Mouse (Mus musculus) mature B cell (primary cell): ENCODE results near the gene Poll.

Source experiments
- in situ Hi-C: fragments of 300-500 bp; cut with MboI; formaldehyde crosslinking; loops from 2 replicates; pipeline ENCODE4 v1.14.3; 2019

Poll gene

DNA sequence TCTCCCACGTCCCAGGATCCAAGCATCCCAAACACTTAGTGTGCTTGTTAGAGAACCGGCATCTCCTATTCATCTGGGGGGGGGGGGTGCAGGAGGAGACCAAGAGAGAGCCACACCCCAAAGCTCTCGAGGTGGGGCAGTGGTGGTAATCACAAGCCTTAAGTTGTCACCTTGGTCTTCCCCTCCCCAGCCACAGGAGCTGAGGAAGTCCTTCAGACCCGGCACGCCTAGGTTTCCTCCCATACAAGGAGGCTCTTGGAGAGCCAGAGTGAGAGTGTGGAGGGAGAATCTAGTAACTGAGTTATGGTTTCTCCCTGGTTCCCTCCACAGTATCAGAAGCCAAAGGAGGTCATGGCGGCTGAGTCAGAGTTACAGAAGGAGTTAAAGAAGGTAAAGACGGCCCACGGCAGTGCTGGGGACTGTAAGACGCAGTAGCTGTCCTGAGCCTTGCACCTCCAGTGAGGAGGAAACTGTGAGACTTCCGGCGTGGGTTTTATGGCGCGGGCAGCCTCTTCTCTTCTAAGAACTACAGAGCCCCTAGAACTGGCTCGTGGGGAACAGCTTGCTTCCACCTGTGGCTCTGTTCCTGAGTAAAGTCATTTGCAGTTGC is 16.9 kb upstream of the Poll start:
- in situ Hi-C loops: no loop called here

DNA sequence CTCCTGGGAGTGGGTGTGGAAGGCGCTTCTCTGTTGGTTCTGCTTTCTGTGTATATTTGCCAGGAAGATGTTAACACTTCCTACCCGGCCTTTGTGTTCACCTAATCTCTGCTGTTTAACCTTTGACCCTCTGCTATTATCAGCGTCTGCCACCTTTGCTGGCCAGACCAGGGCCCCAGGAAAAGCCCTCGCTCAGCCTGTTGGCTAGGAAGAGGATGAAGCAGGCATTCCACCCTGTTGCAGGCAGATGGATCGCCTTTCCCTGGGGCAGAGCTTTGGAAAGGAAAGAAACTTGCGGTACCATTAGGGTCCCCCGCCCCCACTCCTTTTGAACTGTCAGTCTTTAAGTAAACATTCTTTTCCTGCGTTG is 15.3 kb upstream of the Poll start:
- in situ Hi-C loops: no loop called here

DNA sequence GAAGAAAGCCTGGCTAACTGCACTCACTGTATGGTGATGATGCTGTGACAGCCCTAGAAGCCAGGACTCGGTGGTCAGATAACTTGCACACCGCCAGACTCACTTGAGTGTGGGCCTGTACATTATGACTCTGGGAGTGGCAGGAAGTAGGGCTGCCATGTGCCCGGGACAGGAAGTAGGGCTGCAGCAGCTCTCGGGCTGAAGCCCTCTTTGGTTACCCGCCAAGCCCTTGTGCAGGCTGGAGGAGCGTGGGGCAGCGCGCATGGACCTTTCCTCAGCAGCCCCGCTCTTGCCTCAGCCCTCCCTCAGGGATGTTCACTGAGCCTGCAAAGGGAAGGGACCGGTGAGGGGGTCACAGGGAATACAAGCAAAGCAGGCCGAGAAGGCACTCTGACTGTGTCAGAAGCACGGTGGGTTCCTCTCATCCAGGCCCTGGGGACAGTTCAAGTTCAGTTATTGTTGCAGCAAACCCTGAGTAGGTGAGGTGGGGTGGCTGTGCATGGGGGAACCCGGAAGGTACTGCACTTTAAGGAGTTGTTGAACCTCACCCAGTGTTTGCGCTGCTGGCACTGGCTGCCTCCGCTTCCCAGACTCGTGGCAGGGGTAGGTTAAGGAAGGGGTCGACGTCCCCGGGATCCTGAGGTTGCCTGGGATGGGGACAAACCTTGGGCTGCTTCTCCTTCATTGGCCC is 14.8 kb upstream of the Poll start:
- in situ Hi-C loops: no loop called here

GRCm38 (mm10) chr19:45574339-45574898 is 14.1 kb upstream of the Poll start:
- in situ Hi-C loops: no loop called here

- in situ Hi-C loops: no loop called here
Measured at GRCm38 (mm10) chr19:45573861-45574267, 13.5 kb upstream of the Poll start.

- in situ Hi-C loops: no loop called here
Measured at GRCm38 (mm10) chr19:45573033-45573432, 12.7 kb upstream of the Poll start.

DNA sequence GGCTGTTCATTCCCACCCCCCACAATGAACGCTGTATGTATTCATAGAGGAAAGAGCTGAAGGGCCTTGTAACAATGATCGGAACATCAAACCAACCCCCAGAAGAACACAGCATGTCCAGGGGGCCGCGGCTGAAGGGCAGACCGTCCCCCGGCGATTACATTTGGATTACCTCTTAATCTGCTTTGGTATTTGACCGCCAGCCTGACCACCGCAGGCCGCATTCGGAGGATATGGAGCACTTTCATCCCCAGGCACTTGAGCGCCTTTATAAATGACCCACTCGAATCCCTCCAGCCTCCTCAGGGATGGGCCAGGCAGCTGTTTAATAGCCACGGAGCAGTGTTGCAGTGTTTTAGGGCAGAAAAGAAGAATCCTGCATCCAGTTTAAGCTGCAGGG is 7.0 kb upstream of the Poll start:
- in situ Hi-C loops: loop anchor here (10.0 kb wide), 1 partner anchor 177 kb away; the partner anchor contains the start of genes Fgf8 and Npm3

DNA sequence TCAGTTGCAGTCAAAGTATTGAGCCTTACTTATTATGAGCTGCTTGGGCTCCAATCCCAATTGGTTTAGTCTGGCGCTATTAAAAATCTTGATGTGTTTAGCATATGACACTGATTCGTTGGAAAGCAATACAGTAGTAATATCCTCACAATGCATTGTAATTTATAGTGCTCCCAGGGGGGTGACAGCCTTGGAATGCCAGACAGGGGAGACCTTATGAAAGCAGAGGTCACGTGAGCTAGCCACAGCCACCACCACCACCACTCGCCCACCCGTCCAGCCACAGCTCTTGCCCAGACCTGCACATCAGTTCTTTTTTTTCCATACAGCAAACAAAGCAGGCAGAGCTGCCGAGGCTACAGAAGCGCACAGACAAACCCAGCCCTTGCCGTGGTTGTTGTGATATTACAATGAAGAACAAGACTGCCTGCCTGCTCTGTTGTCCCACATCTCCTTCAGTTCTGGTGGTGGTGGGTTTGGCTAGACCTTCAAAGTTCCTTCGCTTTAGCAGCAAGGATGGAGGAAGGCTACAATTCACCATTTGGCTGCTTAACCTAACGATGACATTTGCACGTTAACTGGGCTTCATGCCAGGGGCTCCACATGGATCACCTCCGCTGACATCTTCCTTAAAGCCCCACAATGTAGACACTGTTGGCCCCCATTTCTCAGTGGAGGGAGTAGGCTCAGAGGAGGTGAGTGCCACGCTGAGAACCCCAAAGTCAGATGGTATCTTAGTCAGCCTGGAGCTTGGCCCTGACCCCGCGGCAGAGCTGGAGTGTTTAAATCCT is 5.8 kb upstream of the Poll start:
- in situ Hi-C loops: loop anchor here (10.0 kb wide), 1 partner anchor 179 kb away; the partner anchor contains the start of genes Fgf8 and Npm3

GRCm38 (mm10) chr19:45554136-45554535 is 6.2 kb downstream of the Poll start:
- in situ Hi-C loops: no loop called here

- in situ Hi-C loops: no loop called here
Measured at GRCm38 (mm10) chr19:45552187-45552586, 8.1 kb downstream of the Poll start.

GRCm38 (mm10) chr19:45549948-45550347 is 10.4 kb downstream of the Poll start:
- in situ Hi-C loops: loop anchor here (10.0 kb wide), 1 partner anchor 325 kb away; no protein-coding TSS in a partner anchor

DNA sequence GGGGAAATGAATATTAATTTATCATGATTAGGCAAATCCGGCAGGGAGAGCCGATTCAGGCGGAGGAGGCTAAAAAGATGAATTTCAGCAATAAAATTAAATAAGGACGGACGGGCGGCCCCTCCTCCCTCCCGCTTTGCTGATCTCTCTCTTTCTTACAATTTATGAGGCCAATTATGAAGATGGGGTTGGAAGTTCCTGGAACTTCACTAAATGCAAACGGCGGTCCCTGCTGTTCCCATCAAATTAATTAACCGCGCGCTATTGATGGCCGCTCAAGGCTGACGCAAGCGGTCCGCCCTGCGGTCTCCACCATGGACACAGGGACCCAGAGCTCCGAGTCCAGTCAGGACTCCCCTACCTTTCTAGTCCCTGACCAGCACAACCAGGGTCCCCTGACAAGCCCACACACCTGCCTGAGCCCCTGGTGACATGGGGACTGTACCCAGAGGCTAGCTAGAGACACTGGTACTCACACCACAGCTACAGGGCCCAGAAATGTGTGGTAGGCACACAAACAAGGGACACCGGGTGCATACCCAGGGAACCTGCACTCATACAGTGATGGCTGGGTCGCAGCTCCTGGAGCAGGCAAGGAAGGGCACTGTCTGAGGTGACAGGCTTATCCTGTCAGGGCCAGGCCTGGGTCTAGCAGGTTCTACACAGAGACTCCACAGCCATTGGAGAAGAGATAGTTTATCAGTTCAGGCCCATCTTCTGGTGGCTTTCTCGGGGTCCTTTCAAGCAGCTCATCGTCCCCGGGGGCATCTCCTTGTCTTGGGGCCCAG is 11.0 kb downstream of the Poll start:
- in situ Hi-C loops: loop anchor here (10.0 kb wide), 1 partner anchor 325 kb away; no protein-coding TSS in a partner anchor

GRCm38 (mm10) chr19:45548196-45548595 is 12.1 kb downstream of the Poll start:
- in situ Hi-C loops: loop anchor here (10.0 kb wide), 1 partner anchor 323 kb away; no protein-coding TSS in a partner anchor

GRCm38 (mm10) chr19:45544925-45545321 is 15.4 kb downstream of the Poll start:
- in situ Hi-C loops: loop anchor here (10.0 kb wide), 1 partner anchor 320 kb away; no protein-coding TSS in a partner anchor

DNA sequence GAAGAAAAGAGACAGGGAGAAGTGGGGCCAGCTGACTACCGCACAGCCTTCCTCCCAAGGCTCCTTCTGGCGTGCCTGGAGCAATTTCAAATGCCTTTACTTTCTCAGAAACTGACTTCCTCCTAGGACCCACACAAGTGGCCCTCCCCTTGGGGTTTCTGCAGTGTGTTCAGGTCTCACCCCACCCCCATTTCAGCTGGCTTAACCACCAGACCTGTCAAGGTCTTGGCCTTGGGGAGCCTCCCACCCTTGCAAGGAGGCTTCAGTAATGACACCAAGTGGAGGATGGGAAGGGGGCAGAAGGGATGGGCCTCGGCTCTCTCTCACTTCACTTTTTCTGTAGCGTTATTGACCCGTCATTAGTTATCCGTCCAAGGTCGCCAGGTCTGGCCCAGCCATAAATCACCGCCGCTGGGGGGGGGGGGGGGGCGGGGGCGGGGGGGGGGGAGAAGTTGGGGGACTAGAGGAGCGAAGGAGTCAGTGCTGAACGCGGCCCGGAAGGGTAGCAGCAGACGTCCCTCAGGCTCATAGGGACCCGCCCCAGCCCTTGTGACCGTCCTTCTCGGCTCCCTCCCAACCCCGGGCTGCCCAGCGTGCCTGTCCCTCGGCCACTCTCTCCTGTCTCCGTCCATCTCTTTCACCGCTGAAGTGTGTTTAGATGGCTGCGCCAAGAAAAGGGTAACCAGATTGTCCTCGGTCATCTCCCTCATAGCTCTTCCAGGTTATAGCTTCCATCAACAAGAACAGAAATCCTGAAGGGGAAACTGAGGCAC is 16.0 kb downstream of the Poll start:
- in situ Hi-C loops: loop anchor here (10.0 kb wide), 1 partner anchor 320 kb away; no protein-coding TSS in a partner anchor

DNA sequence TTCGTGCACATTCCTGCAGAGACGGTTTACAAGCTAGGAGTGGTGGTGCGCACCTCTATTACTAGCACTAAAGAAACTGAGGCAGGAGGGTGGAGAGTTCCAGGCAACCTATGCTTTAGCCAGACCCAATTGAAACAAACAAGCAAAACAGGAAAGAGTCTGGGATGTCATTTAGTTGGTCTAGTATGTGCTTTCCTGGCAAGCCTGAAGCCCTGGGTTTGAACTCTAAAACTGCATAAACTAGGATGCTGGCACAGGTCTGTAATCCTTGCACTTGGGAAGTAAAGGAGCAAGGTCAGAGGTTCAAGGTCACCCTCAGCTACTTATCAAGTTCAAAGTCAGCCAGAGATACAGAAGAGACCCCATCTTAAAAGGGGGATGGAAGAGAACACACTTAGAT is 18.3 kb downstream of the Poll start:
- in situ Hi-C loops: loop anchor here (10.0 kb wide), 1 partner anchor 317 kb away; no protein-coding TSS in a partner anchor

- in situ Hi-C loops: loop anchor here (10.0 kb wide), 1 partner anchor 317 kb away; no protein-coding TSS in a partner anchor
Measured at GRCm38 (mm10) chr19:45541409-45542041, 18.8 kb downstream of the Poll start.

- in situ Hi-C loops: loop anchor here (10.0 kb wide), 1 partner anchor 316 kb away; no protein-coding TSS in a partner anchor
Measured at GRCm38 (mm10) chr19:45540657-45541408, 19.5 kb downstream of the Poll start.

DNA sequence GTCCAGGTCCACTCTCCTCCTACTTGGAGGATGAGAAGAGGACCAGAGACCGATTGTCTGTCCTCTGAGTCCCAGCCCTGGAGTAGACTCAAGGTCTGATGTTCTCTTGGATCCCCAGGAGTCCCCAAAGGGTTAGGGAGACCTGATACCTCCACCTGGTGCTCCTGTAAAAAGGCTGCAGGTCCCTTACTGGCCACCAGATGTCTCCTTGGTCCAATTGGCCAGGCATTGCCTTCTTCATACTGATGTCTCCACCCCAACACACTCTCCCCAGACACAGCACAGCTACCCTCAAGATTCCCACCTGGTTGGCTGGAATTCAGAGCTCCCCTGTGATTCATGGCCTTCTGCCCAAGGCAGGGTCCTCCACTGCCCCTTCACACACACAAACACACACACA is 22.8 kb downstream of the Poll start:
- in situ Hi-C loops: no loop called here
